In the genomic region with DNA sequence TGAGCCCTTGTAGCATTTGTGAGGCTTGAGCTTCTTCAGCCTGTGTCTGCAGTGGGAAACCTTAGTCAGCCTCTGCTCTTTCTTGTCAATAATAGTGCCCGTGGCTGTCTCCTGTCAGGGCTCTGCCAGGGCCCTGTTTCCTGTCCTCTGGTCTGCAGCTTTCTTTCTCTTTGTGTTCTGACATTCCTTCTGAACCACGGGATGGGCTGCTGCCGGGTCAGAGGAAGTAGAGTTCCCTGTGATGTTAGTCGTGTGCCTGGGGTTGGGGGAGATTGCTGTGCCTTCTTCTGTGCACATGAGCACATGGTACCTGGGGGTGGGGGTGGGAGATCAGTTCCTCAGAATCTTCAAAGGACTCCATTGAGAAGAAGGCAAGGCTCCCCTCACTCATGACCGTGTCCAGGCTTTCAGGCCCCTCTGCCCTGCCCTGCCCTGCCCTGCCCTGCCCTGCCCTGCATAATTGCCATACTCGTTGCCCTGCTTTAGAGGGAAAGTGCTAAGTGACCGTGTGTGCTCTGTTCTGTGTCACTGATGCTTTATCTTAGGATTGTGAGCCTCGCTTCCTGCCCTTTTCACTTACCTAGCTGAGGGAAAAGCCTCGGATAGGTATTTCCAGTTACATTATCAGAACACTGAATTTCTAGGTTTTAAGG, we compare ENCODE assay signal across 12 mouse cellular contexts. TPM values are rescaled to one million over a fixed set of nuclear protein-coding genes. Genes with fewer than 3 reads are reported as not detected.
DNase-seq lines count a peak whose midpoint lies in the region; ATAC-seq and TF ChIP-seq lines count a peak whose summit lies in the region.
"Had no signal": no experiment of that assay in that cellular context is flagged by ENCODE, and none has a peak within 500 bp of the region (broad histone marks: within the 10 kb centered on the region; RNA-seq: fewer than 3 reads in every experiment).

No protein-coding gene starts in this region.

- peak overlapping the region; percentile 36 for H3K27ac ChIP-seq in heart, embryonic 15.5 days
- no peak overlapping the region for H3K27ac ChIP-seq in midbrain, embryonic 12.5 days (replicated peaks)
- no peak overlapping the region for H3K27ac ChIP-seq in midbrain, embryonic 15.5 days
- H3K27ac ChIP-seq in embryonic facial prominence, embryonic 11.5 days (replicated peaks; ENCODE audit: low read depth, low read length), result no peak overlapping the region
- no peak overlapping the region for H3K27ac ChIP-seq in stomach, postnatal 0 days (replicated peaks)
- H3K27ac ChIP-seq: hindbrain, embryonic 12.5 days; kidney, postnatal 0 days; stomach, embryonic 15.5 days had no signal

- ATAC-seq in heart, embryonic 15.5 days (replicated peaks; ENCODE audit: insufficient number of reproducible peaks, insufficient read depth, low FRiP score, low read depth), result 0 out of 2 replicates have a peak, but pooled peaks have one; percentile 35
- no peak for ATAC-seq in midbrain, embryonic 12.5 days (ENCODE audit: low FRiP score, low read depth)
- no peak for ATAC-seq in midbrain, embryonic 15.5 days (replicated peaks)
- ATAC-seq in embryonic facial prominence, embryonic 11.5 days (replicated peaks; ENCODE audit: insufficient number of reproducible peaks, low FRiP score, low TSS enrichment, low read depth), result 0 out of 2 replicates have a peak, but pooled peaks have one; percentile 23
- ATAC-seq in stomach, postnatal 0 days (ENCODE audit: low FRiP score, low TSS enrichment), result peak; percentile 84; the same call in 1 of the 2 replicates

- H3K27me3 ChIP-seq in heart, embryonic 15.5 days, result no peaks in the 10 kb centered on the region
- no peaks in the 10 kb centered on the region for H3K27me3 ChIP-seq in midbrain, embryonic 12.5 days
- no peaks in the 10 kb centered on the region for H3K27me3 ChIP-seq in midbrain, embryonic 15.5 days (replicated peaks)
- H3K27me3 ChIP-seq in embryonic facial prominence, embryonic 11.5 days (ENCODE audit: control insufficient read depth, insufficient read depth, low read length), result no peaks in the 10 kb centered on the region
- H3K27me3 ChIP-seq in stomach, postnatal 0 days (ENCODE audit: control insufficient read depth, insufficient read depth, low read length), result no peaks in the 10 kb centered on the region
- H3K27me3 ChIP-seq: hindbrain, embryonic 12.5 days; stomach, embryonic 15.5 days had no signal

- DNase-seq in heart, adult 11 months, result no peak
- peak; percentile 9 for DNase-seq in embryonic facial prominence, embryonic 11.5 days (ENCODE audit: low spot score)
- DNase-seq in stomach, postnatal 0 days (ENCODE audit: low spot score), result peak; percentile 36
- DNase-seq in retina, embryonic 14.5 days (ENCODE audit: low spot score), result no peak
- DNase-seq: cerebellum, adult 2 months; left cerebral cortex, postnatal 4 days had no signal

- H3K4me2 ChIP-seq in heart, embryonic 15.5 days, result no peak overlapping the region
- no peak overlapping the region for H3K4me2 ChIP-seq in midbrain, embryonic 12.5 days (replicated peaks)
- H3K4me2 ChIP-seq in midbrain, embryonic 15.5 days, result no peak overlapping the region
- no peak overlapping the region for H3K4me2 ChIP-seq in embryonic facial prominence, embryonic 11.5 days (ENCODE audit: low read depth, low read length)
- H3K4me2 ChIP-seq in stomach, postnatal 0 days (replicated peaks; ENCODE audit: low read depth), result no peak overlapping the region
- H3K4me2 ChIP-seq: hindbrain, embryonic 12.5 days; stomach, embryonic 15.5 days had no signal

- 16% methylated on average over 9 of the region's 9 CpGs for WGBS in heart, embryonic 15.5 days
- WGBS in midbrain, embryonic 12.5 days, result 56% methylated on average over 9 of the region's 9 CpGs
- WGBS in midbrain, embryonic 15.5 days, result 47% methylated on average over 9 of the region's 9 CpGs
- WGBS in embryonic facial prominence, embryonic 11.5 days, result 20% methylated on average over 9 of the region's 9 CpGs
- WGBS in stomach, postnatal 0 days, result 27% methylated on average over 9 of the region's 9 CpGs

- no peak for TF ChIP-seq EP300 in stomach, postnatal 0 days (optimal IDR thresholded peaks at IDR 0.05)

- no peak for TF ChIP-seq CTCF in stomach, postnatal 0 days (IDR thresholded peaks at IDR 0.05; ENCODE audit: low read depth)

- H3K9ac ChIP-seq in heart, embryonic 15.5 days, result no peak overlapping the region
- 0 out of 2 replicates have a peak overlapping the region, but pooled peaks have one; percentile 1 for H3K9ac ChIP-seq in midbrain, embryonic 12.5 days (replicated peaks)
- no peak overlapping the region for H3K9ac ChIP-seq in midbrain, embryonic 15.5 days
- H3K9ac ChIP-seq in embryonic facial prominence, embryonic 11.5 days (replicated peaks; ENCODE audit: low read length), result 0 out of 2 replicates have a peak overlapping the region, but pooled peaks have one; percentile 9
- no peak overlapping the region for H3K9ac ChIP-seq in stomach, postnatal 0 days (ENCODE audit: low read length)
- H3K9ac ChIP-seq: hindbrain, embryonic 12.5 days; stomach, embryonic 15.5 days had no signal

- peaks cover 11% of the 10 kb centered on the region; the same call in 1 of the 2 replicates for H3K36me3 ChIP-seq in heart, embryonic 15.5 days
- peaks cover 28% of the 10 kb centered on the region for H3K36me3 ChIP-seq in midbrain, embryonic 12.5 days
- no peaks in the 10 kb centered on the region for H3K36me3 ChIP-seq in midbrain, embryonic 15.5 days (replicated peaks)
- H3K36me3 ChIP-seq in embryonic facial prominence, embryonic 11.5 days (replicated peaks; ENCODE audit: control insufficient read depth, insufficient read depth, low read depth, low read length), result no peaks in the 10 kb centered on the region; the same call in 1 of the 2 replicates
- no peaks in the 10 kb centered on the region for H3K36me3 ChIP-seq in stomach, postnatal 0 days (ENCODE audit: control insufficient read depth, insufficient read depth, low read length)

- H3K9me3 ChIP-seq in heart, embryonic 15.5 days (replicated peaks), result no peaks in the 10 kb centered on the region
- H3K9me3 ChIP-seq in midbrain, embryonic 12.5 days, result no peaks in the 10 kb centered on the region
- H3K9me3 ChIP-seq in midbrain, embryonic 15.5 days, result no peaks in the 10 kb centered on the region
- no peaks in the 10 kb centered on the region for H3K9me3 ChIP-seq in embryonic facial prominence, embryonic 11.5 days (replicated peaks; ENCODE audit: control insufficient read depth, low read length)
- no peaks in the 10 kb centered on the region for H3K9me3 ChIP-seq in stomach, postnatal 0 days (ENCODE audit: control insufficient read depth, low read length)
- H3K9me3 ChIP-seq: hindbrain, embryonic 12.5 days; stomach, embryonic 15.5 days had no signal

- H3K4me3 ChIP-seq in heart, embryonic 15.5 days, result no peak overlapping the region
- H3K4me3 ChIP-seq in midbrain, embryonic 12.5 days, result no peak overlapping the region
- no peak overlapping the region for H3K4me3 ChIP-seq in midbrain, embryonic 15.5 days
- no peak overlapping the region for H3K4me3 ChIP-seq in embryonic facial prominence, embryonic 11.5 days (ENCODE audit: low read depth, low read length)
- H3K4me3 ChIP-seq in stomach, postnatal 0 days (ENCODE audit: low read depth, low read length), result no peak overlapping the region
- H3K4me3 ChIP-seq: hindbrain, embryonic 12.5 days; stomach, embryonic 15.5 days had no signal

- H3K4me1 ChIP-seq in heart, embryonic 15.5 days (replicated peaks), result peaks cover 11% of the 10 kb centered on the region
- H3K4me1 ChIP-seq in midbrain, embryonic 12.5 days, result no peaks in the 10 kb centered on the region; the same call in 1 of the 2 replicates
- H3K4me1 ChIP-seq in midbrain, embryonic 15.5 days, result no peaks in the 10 kb centered on the region
- no peaks in the 10 kb centered on the region for H3K4me1 ChIP-seq in embryonic facial prominence, embryonic 11.5 days (ENCODE audit: control insufficient read depth, insufficient read depth, low read length)
- H3K4me1 ChIP-seq in stomach, postnatal 0 days (replicated peaks; ENCODE audit: control insufficient read depth, insufficient read depth), result no peaks in the 10 kb centered on the region
- H3K4me1 ChIP-seq: hindbrain, embryonic 12.5 days had no signal

RNA-seq across cellular contexts. Expression of gene Vrk1, which starts 36.2 kb away (rescaled TPM):
- 36.7 and 40.8 TPM in 2 replicates for polyA plus RNA-seq in heart, embryonic 15.5 days (2015; fragmentation: Nextera tagmentation; extraction: Ambion mirVana)
- polyA plus RNA-seq in midbrain, embryonic 12.5 days (2016; fragmentation: Nextera tagmentation; extraction: Ambion mirVana), result 77.2 and 78.6 TPM in 2 replicates
- polyA plus RNA-seq in midbrain, embryonic 15.5 days (2015; fragmentation: Nextera tagmentation; extraction: Ambion mirVana), result 31.6 and 32.6 TPM in 2 replicates
- 105 and 115 TPM in 2 replicates for polyA plus RNA-seq in embryonic facial prominence, embryonic 11.5 days (2014; fragmentation: Nextera tagmentation; extraction: Ambion mirVana)
- 23.9 and 26.7 TPM in 2 replicates for polyA plus RNA-seq in stomach, postnatal 0 days (2015; fragmentation: Nextera tagmentation; extraction: Ambion mirVana)

Comparison
In these comparisons a context has a peak if more than half of its experiments do, and no peak if none do; other contexts are left out.
1. H3K9ac ChIP-seq: peak in midbrain, embryonic 12.5 days (single experiment) and embryonic facial prominence, embryonic 11.5 days (single experiment); none in heart, embryonic 15.5 days (single experiment), midbrain, embryonic 15.5 days (single experiment) and stomach, postnatal 0 days (single experiment).
2. ATAC-seq: peak in heart, embryonic 15.5 days (single experiment), embryonic facial prominence, embryonic 11.5 days (single experiment) and stomach, postnatal 0 days (single experiment); none in midbrain, embryonic 12.5 days (single experiment) and midbrain, embryonic 15.5 days (single experiment).
3. DNase-seq: peak in embryonic facial prominence, embryonic 11.5 days (single experiment) and stomach, postnatal 0 days (single experiment); none in heart, adult 11 months (single experiment) and retina, embryonic 14.5 days (single experiment).